Mouse (Mus musculus): ENCODE data around the gene Hdac5.

The Hdac5 gene

DNA sequence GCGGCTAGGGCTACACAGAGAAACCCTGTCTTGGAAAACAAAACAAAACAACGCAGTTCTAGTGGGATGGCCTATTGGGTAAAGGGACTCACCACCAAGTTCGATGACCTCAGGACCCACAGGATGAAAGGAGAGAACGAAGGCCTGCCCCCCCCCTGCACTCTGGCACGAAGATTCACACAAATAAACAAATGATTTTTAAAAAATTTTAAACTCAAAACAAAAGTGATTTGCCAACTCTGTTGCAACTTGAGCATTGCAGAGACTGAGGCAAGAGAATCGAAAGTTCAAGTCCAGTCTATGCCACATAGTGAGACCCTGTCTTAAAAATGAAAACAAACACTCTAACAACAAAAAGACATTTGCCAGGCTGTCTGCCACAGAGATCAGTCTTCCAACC lies 10.7 kb upstream of the Hdac5 start:
- in situ Hi-C loops (cut with MboI, MseI), result no loop called here

DNA sequence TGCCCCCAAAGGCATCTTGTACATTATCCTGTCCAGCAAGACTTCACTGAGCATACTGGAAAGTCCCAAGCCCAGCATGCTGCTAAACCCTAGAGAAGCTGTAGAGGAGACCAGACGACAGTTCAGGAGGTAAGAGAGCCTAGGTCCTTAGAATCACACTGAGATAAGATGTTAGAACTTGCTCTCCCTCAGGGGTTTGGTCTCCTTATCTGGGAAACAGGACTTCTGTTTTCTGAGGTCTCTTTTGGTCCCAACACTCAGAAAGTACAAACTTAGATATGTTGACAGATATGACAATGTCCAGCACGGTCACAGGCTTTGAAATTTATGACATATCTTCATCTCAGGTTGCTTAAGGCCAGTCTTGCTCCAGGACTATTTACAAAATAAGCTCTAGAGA lies 6.1 kb upstream of the Hdac5 start:
- in situ Hi-C loops (cut with MboI, MseI), result no loop called here

DNA sequence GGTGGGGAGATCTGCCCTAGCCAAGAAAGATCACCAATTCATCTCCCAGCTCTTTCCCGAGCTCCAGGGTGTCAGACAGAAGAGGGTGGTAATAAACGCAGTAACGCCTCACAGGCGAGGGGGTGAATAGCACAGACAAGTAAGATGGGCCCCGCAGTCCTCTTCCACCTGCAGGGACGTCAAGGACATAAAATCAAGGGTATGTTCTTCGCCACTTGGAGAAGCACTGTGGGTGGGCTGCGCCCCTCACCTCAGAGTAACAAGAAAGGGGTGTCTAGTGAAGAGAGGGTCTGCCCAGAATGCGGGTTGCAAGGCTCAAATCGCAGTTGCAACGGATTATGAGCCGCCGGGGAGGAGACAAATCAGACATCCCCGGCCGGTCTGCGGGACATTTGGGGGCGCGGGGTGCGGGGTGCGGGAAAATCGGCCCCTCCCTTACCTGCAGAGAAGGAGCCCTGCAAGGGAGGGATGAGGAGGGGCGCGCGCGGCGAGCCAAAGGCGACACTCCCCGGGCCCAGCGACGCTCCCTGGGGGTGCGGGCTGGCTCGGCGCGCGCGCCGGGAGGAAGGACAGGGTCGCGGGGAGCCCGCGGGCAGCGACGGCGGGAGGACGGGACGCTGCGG lies 524 bp downstream of the Hdac5 start:
- in situ Hi-C loops (cut with MboI, MseI), result no loop called here

DNA sequence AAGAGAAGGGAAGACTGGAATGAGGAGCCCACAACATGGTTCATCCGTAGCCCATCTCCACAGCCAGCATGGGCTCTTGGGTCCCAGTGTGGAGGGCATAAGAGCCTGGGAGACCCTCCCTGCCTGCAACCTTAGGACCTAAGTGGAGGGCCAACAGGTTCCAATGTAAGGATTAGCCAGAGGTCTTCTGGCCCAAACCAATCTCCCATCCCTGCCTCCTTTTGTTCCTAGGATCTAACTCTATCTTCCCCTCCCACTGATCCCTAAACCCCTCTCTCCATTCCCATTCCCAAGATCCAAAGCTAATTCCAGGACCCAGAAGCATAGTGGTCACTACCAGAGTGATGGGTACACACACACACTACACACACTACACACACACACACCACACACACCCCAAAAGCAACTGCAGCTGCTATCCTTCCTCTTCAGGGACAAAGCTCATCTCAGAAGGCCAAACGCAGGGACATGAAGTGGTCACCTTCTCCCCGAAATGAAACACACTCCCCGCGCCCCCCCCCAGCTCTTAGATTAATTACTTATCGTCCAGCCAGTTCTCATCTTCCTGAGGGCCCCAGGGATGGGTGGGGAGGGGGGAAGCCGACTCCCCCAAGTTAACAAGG lies 1.2 kb downstream of the Hdac5 start:
- in situ Hi-C loops (cut with MboI, MseI), result no loop called here

DNA sequence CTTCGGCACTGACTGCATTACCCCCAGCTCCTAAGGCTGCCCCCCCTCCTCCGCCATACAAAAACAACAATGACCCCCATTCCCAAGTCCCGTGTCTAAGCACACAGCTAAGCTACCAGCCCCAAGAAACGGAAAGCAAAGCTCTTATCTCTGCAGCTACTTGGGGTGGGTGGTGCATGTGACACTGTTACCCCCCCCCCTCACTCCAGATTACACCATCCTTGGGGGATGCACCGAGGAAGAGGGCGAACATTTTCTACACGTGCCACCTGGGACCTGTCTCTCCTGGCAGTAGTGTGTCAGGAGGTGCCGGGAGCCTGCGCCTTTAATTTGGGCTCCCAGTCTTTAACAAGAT lies 1.8 kb downstream of the Hdac5 start:
- in situ Hi-C loops (cut with MboI, MseI), result no loop called here

DNA sequence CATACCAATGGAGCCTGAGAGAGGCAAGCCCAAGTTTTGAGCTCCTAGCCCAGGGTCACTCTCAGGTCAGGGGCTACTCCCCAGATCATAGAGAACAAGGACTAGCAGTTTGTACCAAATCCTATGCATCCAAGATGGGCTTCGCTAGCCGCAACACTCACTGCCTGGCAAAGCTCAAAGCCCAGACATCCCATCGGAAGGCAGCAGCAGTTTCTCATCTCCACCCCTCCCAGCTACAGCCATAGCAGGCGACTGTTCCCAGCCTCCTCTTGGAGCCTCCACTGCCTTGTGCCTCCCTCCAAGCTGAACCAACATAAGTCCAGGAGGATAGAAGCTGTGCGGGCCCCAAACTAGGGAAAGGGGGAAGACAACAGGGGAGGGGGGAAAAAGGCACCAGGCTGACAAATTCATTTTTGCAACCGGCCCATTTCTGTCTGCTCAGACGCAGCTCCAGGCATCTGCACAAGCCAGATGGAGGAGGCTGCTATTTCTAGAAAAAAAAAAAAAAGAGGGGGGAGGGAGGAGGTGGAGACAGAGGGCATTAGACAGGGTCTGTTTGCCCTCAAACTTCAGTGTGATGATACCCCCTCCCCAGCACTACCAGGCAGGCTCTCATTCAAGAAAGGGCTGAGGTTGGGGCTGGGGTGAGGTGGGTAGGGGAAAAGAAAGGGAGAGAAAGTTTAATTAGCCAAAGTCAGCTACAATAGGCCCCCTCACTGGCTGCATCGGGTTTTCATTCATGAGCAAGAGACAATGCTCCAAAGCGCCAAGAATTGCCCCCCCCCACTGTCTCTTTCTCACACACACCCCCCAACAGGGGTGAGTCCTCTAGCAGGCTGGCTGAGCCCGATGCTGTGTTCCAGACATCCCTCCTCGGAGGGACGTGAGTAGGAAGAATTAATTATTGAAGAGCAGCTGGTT lies 2.4 kb downstream of the Hdac5 start:
- in situ Hi-C loops (cut with MboI, MseI), result no loop called here

DNA sequence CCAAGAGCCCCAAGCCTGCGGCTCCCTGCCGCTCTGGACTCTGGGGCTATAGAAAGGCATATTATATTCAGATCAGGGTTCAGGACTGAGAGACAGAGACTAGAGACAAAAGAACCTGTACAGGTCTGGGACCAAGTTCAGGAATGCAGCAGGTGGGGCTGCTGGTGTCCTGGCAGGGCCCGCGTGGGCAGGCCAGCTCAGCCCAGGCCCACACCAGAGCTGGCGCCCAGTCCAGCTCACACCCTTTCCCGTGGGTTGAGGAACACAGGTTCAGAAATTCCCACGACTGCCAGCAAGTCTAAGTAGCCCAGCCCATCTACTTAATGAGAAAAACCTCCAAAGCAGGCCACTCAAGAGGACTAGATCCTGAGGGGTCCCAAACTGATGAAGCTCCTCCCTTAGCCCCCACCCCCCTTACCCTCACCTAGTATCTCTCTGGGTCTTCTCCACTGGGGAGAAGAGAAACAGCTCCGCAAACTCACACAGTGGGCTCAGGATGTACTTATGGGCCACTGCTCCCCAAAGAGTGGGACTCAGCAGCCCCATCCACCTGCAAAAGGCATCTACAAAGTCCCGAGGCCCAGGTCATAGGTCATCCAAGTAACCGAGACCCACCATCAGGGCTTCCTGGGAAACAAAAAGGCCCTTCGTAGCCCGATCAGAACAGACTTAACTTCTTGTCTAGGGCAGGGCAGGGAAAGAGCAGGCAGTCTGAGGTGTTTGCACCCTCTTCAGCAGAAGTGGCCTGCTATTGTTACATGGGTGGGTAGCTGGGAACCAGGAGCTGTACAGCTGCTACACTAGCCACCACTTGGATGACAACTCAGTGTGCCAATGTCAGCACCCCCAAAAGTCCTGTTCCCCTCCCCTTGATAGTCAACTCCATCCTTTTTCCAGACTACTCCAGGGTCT lies 3.6 kb downstream of the Hdac5 start:
- in situ Hi-C loops (cut with MboI, MseI), result no loop called here

DNA sequence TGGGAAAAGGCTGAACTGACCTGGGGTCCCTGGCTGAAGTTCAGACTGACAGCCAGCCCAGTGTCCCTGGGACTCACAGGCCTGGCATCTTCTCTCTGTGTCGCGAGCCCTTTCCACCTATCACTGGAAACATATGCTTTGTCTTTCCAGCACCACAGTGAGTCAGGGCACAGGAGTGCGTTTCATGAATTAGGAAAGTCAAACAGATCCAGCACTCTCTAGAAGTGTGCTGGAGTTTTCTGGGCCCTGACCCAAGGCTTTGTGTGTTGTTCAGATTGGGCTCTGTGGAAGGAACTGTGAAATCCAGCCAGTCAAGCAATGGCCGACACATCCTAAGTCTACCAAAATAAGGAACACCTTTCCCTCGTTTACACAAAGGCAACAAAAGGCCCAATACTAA lies 4.7 kb downstream of the Hdac5 start:
- in situ Hi-C loops (cut with MboI, MseI), result no loop called here

DNA sequence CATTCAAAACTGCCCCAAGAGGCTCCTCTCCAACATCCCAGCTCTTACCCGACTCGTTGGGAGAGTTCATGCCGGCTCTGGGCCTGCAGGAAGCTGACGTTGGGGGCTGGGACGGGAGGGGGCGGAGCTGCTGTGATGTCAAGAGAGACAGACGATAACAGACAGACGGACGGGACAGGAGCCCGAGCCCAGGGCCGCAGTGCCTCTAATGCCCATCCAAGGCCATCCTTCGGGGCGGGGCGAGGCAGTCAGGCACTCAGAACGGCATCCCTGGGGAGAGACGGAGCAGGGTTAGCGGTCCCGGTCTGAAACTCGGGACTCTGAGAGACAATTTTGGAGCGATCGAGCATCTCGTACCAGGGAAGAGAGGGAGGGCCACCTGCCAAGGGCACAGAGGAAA lies 5.3 kb downstream of the Hdac5 start:
- in situ Hi-C loops (cut with MboI, MseI), result no loop called here

DNA sequence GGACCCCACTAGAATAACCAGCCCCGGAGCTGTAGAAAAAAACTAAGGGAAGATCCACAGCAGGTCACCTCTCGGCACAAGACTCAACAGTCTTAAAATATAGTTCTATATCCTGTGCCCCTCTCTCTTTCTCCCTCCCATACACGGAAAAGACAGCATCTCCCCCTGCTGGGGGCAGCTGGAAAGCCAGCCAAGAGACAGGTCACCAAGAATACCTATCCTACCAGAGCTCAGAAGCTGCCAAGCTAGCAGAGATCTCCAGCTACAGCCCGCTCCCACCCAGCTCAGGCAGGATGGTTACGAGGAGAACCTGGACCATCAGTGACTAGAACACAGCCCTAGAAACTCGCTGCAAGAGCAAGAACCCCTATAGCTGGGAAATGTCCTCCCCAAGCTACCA lies 6.8 kb downstream of the Hdac5 start:
- in situ Hi-C loops (cut with MboI, MseI), result no loop called here

DNA sequence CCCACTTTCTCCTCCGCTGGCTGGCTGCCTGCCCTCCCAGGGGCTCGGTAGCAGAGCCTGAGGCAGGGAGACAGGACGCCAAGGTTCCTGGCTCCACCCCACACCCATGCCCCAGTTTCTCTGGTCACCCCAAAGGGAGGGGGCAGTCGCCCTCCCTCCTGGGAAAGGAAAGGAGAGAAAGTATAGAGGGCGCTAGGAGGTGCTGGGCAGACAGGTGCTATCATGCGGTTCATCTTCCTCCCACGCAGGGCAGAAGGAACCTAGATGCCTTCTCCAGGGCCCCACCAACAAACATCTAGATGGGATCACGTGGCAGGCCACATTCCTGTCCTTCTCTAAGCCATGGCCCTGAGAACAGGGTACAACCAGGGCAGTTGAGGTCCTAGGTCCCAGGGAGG lies 8.0 kb downstream of the Hdac5 start:
- in situ Hi-C loops (cut with MboI, MseI), result no loop called here

DNA sequence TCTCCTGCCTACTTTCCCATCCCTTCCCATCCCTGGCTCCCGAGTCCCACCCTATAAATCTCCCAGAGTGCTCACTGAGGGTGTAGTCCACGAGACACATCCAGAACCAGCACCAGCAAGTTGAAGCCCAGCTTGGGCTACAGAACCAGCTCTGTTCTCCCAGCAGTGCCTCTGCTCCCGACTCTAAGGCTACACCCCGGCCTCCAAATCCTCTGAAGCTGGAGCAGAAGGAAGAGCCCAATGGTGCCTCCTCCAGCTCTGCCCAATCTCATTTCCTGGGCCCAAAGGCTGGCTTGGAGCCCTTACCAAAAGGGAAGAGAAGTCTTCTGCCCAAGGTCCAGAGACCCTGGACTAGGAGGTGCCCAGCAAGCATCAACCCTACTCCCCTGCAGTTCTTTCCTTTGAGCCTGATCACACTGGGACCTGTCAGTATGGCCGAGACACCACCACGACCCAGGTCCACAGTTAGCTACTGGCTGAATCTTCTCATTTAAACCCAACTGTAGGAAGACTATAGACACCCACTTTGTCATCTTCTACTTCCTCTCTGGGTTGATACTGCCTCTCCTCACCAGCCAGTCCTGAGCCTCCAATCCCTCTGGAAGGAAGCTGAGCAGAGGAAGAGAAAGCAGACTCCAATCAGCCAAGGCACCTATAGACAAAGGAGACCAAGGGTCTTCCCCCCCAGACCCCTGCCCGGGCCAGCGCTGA lies 8.6 kb downstream of the Hdac5 start:
- in situ Hi-C loops (cut with MboI, MseI), result no loop called here

DNA sequence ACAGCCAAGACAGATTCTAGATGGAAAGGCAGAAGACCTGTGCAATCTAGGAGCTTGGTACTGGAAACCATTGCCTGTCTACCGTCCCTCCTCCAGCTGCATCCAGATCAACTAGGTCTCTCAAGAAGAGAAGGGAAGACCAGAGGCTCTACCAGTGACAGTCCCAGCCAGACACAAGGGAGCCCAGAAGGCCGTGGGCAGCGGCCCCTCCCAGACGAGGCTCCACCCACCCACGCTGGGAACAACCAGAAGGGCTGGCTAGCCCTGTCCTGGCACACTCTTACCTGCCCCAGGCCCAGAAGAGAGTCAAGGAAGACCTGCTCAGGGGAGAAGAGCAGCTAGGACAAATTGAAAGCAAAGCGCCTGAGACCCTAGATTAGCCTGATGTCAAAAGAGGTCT lies 9.5 kb downstream of the Hdac5 start:
- in situ Hi-C loops (cut with MboI, MseI), result no loop called here

DNA sequence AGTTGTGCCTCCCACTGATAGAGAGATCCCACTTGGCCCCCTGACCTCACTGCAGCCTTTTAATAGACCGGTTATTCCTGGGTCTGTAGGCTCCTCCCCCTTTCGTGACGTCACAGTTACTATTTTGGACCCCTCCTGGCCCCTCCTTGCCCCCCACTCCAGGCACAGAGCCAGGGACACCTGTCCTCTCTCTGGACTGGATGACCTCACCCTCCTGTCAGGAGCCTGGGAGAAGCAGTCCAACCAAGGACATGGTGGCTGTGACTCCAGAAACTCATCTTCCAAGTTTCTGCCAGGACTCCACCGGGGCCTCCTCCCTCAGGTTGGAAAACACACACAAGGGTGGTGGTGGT lies 10.0 kb downstream of the Hdac5 start:
- in situ Hi-C loops (cut with MboI, MseI), result loop anchor here (10.0 kb wide), 1 partner anchor 1775 kb away; the partner anchor contains the start of genes Klhl10 and Nt5c3b

DNA sequence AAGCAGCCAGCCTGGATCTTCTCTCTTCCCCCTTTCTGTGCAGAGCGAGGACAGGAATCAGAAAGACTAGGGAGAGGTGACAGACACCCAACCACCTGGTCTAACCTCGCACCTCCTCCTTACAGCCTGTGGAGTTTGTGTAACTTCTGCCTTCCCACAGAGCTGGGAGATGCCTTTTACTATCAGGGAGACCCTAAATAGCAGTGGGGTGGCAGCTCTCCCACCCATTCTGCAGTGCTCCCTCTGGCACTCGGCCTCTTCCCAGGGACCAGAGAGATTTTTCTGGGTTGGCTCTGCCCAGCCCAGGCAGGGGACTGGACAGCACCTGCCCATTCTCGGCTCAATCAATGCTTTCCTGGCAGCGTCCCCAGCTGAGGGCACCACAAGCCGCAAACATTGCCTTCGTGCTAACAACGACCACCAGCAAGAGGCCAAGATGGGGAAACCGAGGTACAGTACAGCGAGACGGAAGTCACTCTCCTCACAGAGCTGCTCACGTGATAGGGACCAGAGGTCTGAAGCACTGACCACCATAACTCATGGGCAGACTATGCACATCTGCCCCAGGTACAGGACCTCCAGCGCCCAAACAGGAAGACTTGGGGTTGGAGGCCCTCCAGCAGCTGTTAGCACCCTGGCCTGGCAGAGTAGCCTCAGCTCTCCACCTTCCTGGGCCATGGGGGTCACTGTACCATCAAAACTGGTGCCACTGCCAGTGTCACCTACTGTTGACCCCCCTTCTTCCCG lies 10.5 kb downstream of the Hdac5 start:
- in situ Hi-C loops (cut with MboI, MseI), result loop anchor here (10.0 kb wide), 1 partner anchor 1775 kb away; the partner anchor contains the start of genes Klhl10 and Nt5c3b

DNA sequence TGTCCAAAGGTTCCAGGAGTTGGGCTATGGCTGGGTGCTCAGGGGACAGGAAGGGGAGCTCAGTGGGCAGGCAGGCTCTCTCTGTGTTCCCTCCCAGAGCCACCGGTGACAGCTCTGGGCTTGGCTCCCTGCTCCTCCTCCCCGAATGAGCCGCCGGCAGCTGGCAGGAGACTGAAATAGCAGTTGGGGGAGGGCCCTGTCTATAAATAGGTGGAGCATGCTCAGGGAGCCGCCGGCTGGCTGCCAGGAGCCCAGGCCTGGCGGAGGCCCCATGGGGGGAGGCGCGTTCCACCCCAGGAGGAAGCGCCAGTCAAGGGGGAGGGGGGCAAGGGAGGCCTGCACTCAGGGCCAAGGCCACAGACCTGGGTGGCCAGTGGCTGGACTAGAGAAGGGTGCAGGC lies 11.2 kb downstream of the Hdac5 start:
- in situ Hi-C loops (cut with MboI, MseI), result loop anchor here (10.0 kb wide), 1 partner anchor 1774 kb away; the partner anchor contains the start of genes Klhl10 and Nt5c3b

DNA sequence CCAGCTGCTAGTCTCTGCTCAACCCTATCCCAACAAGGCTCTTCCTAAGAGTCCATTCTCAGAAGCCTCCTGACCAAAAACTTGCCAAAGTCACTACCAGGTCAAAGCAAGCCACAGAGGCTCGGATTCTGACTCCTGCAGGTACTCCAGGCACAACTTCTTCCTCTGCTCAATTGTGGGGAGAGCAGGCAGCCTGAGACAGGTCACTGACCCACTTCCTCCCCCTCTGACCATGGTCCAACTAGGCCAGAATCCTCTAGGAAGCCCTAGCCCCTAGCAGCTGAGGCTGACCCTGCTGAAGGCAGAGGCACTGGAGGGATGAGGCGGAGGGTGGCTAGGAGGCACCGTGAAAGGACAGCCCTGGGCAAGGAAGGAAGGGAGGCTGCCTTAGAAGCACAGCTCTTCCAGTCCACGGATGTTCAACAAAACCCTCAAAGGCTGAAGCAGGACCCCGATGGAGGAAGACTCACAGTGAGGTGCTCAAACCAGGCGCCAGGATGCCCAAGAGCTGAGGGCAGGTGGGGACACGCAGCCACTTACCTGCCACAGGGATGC lies 12.0 kb downstream of the Hdac5 start:
- in situ Hi-C loops (cut with MboI, MseI), result loop anchor here (10.0 kb wide), 1 partner anchor 1773 kb away; the partner anchor contains the start of genes Klhl10 and Nt5c3b

DNA sequence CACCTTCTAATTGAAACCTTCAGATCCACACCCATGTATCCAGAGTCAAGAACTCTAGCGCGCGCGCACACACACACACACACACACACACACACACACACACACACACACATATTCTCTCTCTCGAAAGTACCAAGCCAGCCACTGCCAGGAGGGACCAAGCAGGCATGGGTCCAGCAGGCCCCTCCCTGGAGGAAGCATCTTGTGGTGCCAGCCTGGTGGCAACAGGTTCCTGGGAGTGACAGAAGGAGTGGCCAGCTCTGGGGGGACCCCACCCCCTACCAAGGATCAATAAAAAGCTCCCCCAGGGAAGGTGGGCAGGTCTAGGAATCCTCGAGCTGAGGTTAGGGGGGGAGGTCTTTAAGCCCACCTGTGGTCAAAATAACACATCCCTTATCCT lies 12.6 kb downstream of the Hdac5 start:
- in situ Hi-C loops (cut with MboI, MseI), result loop anchor here (10.0 kb wide), 1 partner anchor 1773 kb away; the partner anchor contains the start of genes Klhl10 and Nt5c3b

DNA sequence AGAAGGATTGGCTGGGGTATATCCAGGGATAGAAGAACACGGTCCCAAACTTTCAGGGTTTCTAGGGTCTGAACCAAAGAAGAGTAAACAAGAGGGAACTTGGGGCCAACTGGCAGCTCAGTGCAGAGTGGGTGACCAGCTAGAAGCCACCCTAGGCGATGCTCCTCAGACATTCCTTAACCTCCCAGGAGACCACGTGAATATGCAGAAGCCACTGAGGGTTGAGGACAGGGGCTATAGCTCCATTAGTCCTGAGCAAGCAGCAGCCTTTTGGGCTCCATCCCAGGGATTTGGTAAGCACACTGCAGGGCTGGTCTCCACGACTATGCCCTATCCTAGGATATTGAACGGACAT lies 13.1 kb downstream of the Hdac5 start:
- in situ Hi-C loops (cut with MboI, MseI), result loop anchor here (10.0 kb wide), 1 partner anchor 1772 kb away; the partner anchor contains the start of genes Klhl10 and Nt5c3b
